In genomic region chr4:108579743-108580411, GRCm38 (mm10) we compare ENCODE assay signal across 8 mouse cellular contexts. TPM values are rescaled to one million over a fixed set of nuclear protein-coding genes. Genes with fewer than 3 reads are reported as not detected.
DNase-seq lines count a peak whose midpoint lies in the region; ATAC-seq and TF ChIP-seq lines count a peak whose summit lies in the region.

No protein-coding gene starts in this region.

- intact Hi-C loops in heart, postnatal 25 days (cut with DNase I): loop anchor here (2.0 kb wide), 1 partner anchor 39 kb away; the partner anchor contains the start of gene Cc2d1b

- no peak for DNase-seq in heart, postnatal 25 days (ENCODE audit: low spot score)
- no peak for DNase-seq in layer of hippocampus, adult 18-20 months (ENCODE audit: low spot score in 2 of 2)
- DNase-seq in spleen, postnatal 36 days (ENCODE audit: low spot score in 2 of 2): no peak
- no peak for DNase-seq in spleen, postnatal 14 days (ENCODE audit: low spot score in 2 of 2)

- no peaks in the 10 kb centered on the region for H3K27me3 ChIP-seq in heart, embryonic 14.5 days (ENCODE audit: control insufficient read depth, insufficient read depth, low read length)
- no peaks in the 10 kb centered on the region for H3K27me3 ChIP-seq in ES-Bruce4 (ENCODE audit: control insufficient read depth, insufficient read depth, low read length, poor library complexity, severe bottlenecking)
- no peaks in the 10 kb centered on the region for H3K27me3 ChIP-seq in forebrain, embryonic 12.5 days
- H3K27me3 ChIP-seq in liver, embryonic 15.5 days: no peaks in the 10 kb centered on the region

- H3K4me3 ChIP-seq in heart, embryonic 14.5 days (ENCODE audit: control insufficient read depth in 1 of 2, insufficient read depth in 1 of 2, low read depth in 1 of 2, low read length in 2 of 2): peak overlapping the region; percentile 92 to 98
- peak overlapping the region; percentile 77 for H3K4me3 ChIP-seq in ES-Bruce4 (ENCODE audit: low read depth, low read length)
- peak overlapping the region; percentile 76 for H3K4me3 ChIP-seq in forebrain, embryonic 12.5 days (replicated peaks)
- peak overlapping the region; percentile 86 for H3K4me3 ChIP-seq in liver, embryonic 15.5 days (replicated peaks)

- WGBS in heart, embryonic 14.5 days: under 1% methylated on average over 16 of the region's 16 CpGs
- WGBS in forebrain, embryonic 12.5 days: 1% methylated on average over 16 of the region's 16 CpGs
- under 1% methylated on average over 16 of the region's 16 CpGs for WGBS in liver, embryonic 15.5 days (ENCODE audit: insufficient replicate concordance)

- peaks cover 2 to 19% of the 10 kb centered on the region in 2 experiments; a peak in 3 of 4 replicates for H3K4me1 ChIP-seq in heart, embryonic 14.5 days (ENCODE audit: control insufficient read depth in 2 of 2, insufficient read depth in 2 of 2, low read length in 2 of 2)
- no peaks in the 10 kb centered on the region for H3K4me1 ChIP-seq in ES-Bruce4 (ENCODE audit: control insufficient read depth, insufficient read depth, low read length)
- H3K4me1 ChIP-seq in forebrain, embryonic 12.5 days: peaks cover 25% of the 10 kb centered on the region
- H3K4me1 ChIP-seq in liver, embryonic 15.5 days (replicated peaks): peaks cover 41% of the 10 kb centered on the region

- TF ChIP-seq POLR2A in ES-Bruce4 (IDR thresholded peaks at IDR 0.05; ENCODE audit: insufficient read depth, low read length): no peak

- no peaks in the 10 kb centered on the region for H3K9me3 ChIP-seq in heart, embryonic 14.5 days (ENCODE audit: control insufficient read depth, low read length)
- H3K9me3 ChIP-seq in ES-Bruce4 (replicated peaks; ENCODE audit: control insufficient read depth, insufficient read depth, low read length, poor library complexity, severe bottlenecking): no peaks in the 10 kb centered on the region
- H3K9me3 ChIP-seq in forebrain, embryonic 12.5 days: no peaks in the 10 kb centered on the region
- H3K9me3 ChIP-seq in liver, embryonic 15.5 days (replicated peaks): 0 out of 2 replicates have a peak, but pooled peaks cover 3% of the 10 kb centered on the region

- H3K36me3 ChIP-seq in heart, embryonic 14.5 days (ENCODE audit: control insufficient read depth, insufficient read depth, low read length): peaks cover 18% of the 10 kb centered on the region
- peaks cover 20% of the 10 kb centered on the region for H3K36me3 ChIP-seq in ES-Bruce4 (ENCODE audit: control insufficient read depth, insufficient read depth, low read length, poor library complexity, severe bottlenecking)
- H3K36me3 ChIP-seq in forebrain, embryonic 12.5 days (replicated peaks): peaks cover 21% of the 10 kb centered on the region
- H3K36me3 ChIP-seq in liver, embryonic 15.5 days (replicated peaks): peaks cover 31% of the 10 kb centered on the region

- peak overlapping the region; percentile 15 to 72 for H3K27ac ChIP-seq in heart, embryonic 14.5 days (replicated peaks in 1 of 2; ENCODE audit: control insufficient read depth in 1 of 2, insufficient read depth in 1 of 2, low read depth in 2 of 2, low read length in 2 of 2)
- peak overlapping the region; percentile 35 for H3K27ac ChIP-seq in ES-Bruce4 (ENCODE audit: insufficient read depth, low read length)
- H3K27ac ChIP-seq in forebrain, embryonic 12.5 days: peak overlapping the region; percentile 63
- peak overlapping the region; percentile 84 for H3K27ac ChIP-seq in liver, embryonic 15.5 days (replicated peaks)

- H3K4me2 ChIP-seq in heart, embryonic 14.5 days (ENCODE audit: low read length): peak overlapping the region; percentile 86
- peak overlapping the region; percentile 68 for H3K4me2 ChIP-seq in forebrain, embryonic 12.5 days
- H3K4me2 ChIP-seq in liver, embryonic 15.5 days: peak overlapping the region; percentile 79

- no peak for TF ChIP-seq EP300 in ES-Bruce4 (IDR thresholded peaks at IDR 0.05; ENCODE audit: insufficient read depth, low read depth, low read length)

- no peak for ATAC-seq in heart, embryonic 14.5 days (ENCODE audit: insufficient number of reproducible peaks, insufficient read depth, low FRiP score, low read depth)
- ATAC-seq in forebrain, embryonic 12.5 days (ENCODE audit: low FRiP score): no peak
- ATAC-seq in liver, embryonic 15.5 days (ENCODE audit: insufficient read depth): no peak; the same call in 1 of the 2 replicates

- TF ChIP-seq CTCF in ES-Bruce4 (IDR thresholded peaks at IDR 0.05; ENCODE audit: low read depth, low read length): no peak

- peak overlapping the region; percentile 86 for H3K9ac ChIP-seq in heart, embryonic 14.5 days (ENCODE audit: low read length)
- peak overlapping the region; percentile 86 for H3K9ac ChIP-seq in ES-Bruce4 (ENCODE audit: low read depth, poor library complexity, severe bottlenecking)
- peak overlapping the region; percentile 62 for H3K9ac ChIP-seq in forebrain, embryonic 12.5 days
- peak overlapping the region; percentile 87 for H3K9ac ChIP-seq in liver, embryonic 15.5 days

RNA-seq across cellular contexts. Expression of gene Orc1, which starts 0.7 kb away (rescaled TPM):
- 3.1 and 3.4 TPM in 2 replicates for polyA plus RNA-seq in heart, embryonic 14.5 days (2014; fragmentation: Nextera tagmentation; extraction: Ambion mirVana)
- total RNA-seq in heart, postnatal 25 days (2021): under 1 TPM in 1 of 2 experiments, not detected in 1; 0.21 TPM
- 69.3 and 71.1 TPM in 2 replicates for polyA plus RNA-seq in ES-Bruce4 (2011; ENCODE audit: insufficient read depth, insufficient read length, low read depth, missing spikeins)
- 11.4 and 13.0 TPM in 2 replicates for polyA plus RNA-seq in forebrain, embryonic 12.5 days (2016; fragmentation: Nextera tagmentation; extraction: Ambion mirVana)
- polyA plus RNA-seq in liver, embryonic 15.5 days (2015; fragmentation: Nextera tagmentation; extraction: Ambion mirVana): 18.0 and 20.1 TPM in 2 replicates
- total RNA-seq in layer of hippocampus, adult 18-20 months (2021): under 1 TPM in 1 of 2 experiments, not detected in 1; 0.13 TPM

RNA-seq across cellular contexts. Expression of gene Prpf38a, which starts 0.7 kb away (rescaled TPM):
- polyA plus RNA-seq in heart, embryonic 14.5 days (2014; fragmentation: Nextera tagmentation; extraction: Ambion mirVana): 52.7 and 59.8 TPM in 2 replicates
- total RNA-seq in heart, postnatal 25 days (2021): 10 to 100 TPM; 18.0 to 19.6 TPM
- 119 and 121 TPM in 2 replicates for polyA plus RNA-seq in ES-Bruce4 (2011; ENCODE audit: insufficient read depth, insufficient read length, low read depth, missing spikeins)
- polyA plus RNA-seq in forebrain, embryonic 12.5 days (2016; fragmentation: Nextera tagmentation; extraction: Ambion mirVana): 107 and 112 TPM in 2 replicates
- 36.2 and 39.4 TPM in 2 replicates for polyA plus RNA-seq in liver, embryonic 15.5 days (2015; fragmentation: Nextera tagmentation; extraction: Ambion mirVana)
- 10 to 100 TPM; 25.7 to 27.7 TPM for total RNA-seq in layer of hippocampus, adult 18-20 months (2021)

RNA-seq across cellular contexts. Expression of gene Cc2d1b, which starts 39.9 kb away (rescaled TPM):
- 13.2 and 14.5 TPM in 2 replicates for polyA plus RNA-seq in heart, embryonic 14.5 days (2014; fragmentation: Nextera tagmentation; extraction: Ambion mirVana)
- 10 to 100 TPM; 14.5 to 15.2 TPM for total RNA-seq in heart, postnatal 25 days (2021)
- polyA plus RNA-seq in ES-Bruce4 (2011; ENCODE audit: insufficient read depth, insufficient read length, low read depth, missing spikeins): 47.8 and 49.0 TPM in 2 replicates
- polyA plus RNA-seq in forebrain, embryonic 12.5 days (2016; fragmentation: Nextera tagmentation; extraction: Ambion mirVana): 22.8 and 29.1 TPM in 2 replicates
- 9.0 and 9.1 TPM in 2 replicates for polyA plus RNA-seq in liver, embryonic 15.5 days (2015; fragmentation: Nextera tagmentation; extraction: Ambion mirVana)
- total RNA-seq in layer of hippocampus, adult 18-20 months (2021): 10 to 100 TPM; 26.5 to 26.9 TPM
